Comparison of ENCODE assay signal across 17 mouse cellular contexts in genomic region chr9:109060898-109061295, GRCm38 (mm10). TPM values are rescaled to one million over a fixed set of nuclear protein-coding genes. Genes with fewer than 3 reads are reported as not detected.
DNase-seq lines count a peak whose midpoint lies in the region; ATAC-seq and TF ChIP-seq lines count a peak whose summit lies in the region.
"Had no signal": no experiment of that assay in that cellular context is flagged by ENCODE, and none has a peak within 500 bp of the region (broad histone marks: within the 10 kb centered on the region; RNA-seq: fewer than 3 reads in every experiment).

No protein-coding gene starts in this region.

- H3K4me2 ChIP-seq in forebrain, embryonic 11.5 days (ENCODE audit: low read depth, low read length, severe bottlenecking) = no peak overlapping the region
- H3K4me2 ChIP-seq in forebrain, embryonic 13.5 days = no peak overlapping the region
- no peak overlapping the region for H3K4me2 ChIP-seq in myocyte (ENCODE audit: low read depth)
- H3K4me2 ChIP-seq: embryonic facial prominence, embryonic 13.5 days; embryonic facial prominence, embryonic 15.5 days had no signal

- no peak for ATAC-seq in forebrain, embryonic 11.5 days (replicated peaks; ENCODE audit: low FRiP score)
- no peak for ATAC-seq in forebrain, embryonic 13.5 days

- no peaks in the 10 kb centered on the region for H3K4me1 ChIP-seq in forebrain, embryonic 11.5 days (replicated peaks; ENCODE audit: control insufficient read depth, insufficient read depth, low read length)
- peaks cover 11% of the 10 kb centered on the region for H3K4me1 ChIP-seq in forebrain, embryonic 13.5 days

- H3K27me3 ChIP-seq in forebrain, embryonic 11.5 days (ENCODE audit: control insufficient read depth, insufficient read depth, low read length) = no peaks in the 10 kb centered on the region
- H3K27me3 ChIP-seq in forebrain, embryonic 13.5 days = no peaks in the 10 kb centered on the region
- H3K27me3 ChIP-seq in myocyte (ENCODE audit: control insufficient read depth, insufficient read depth, insufficient read length) = no peaks in the 10 kb centered on the region
- H3K27me3 ChIP-seq: embryonic facial prominence, embryonic 13.5 days; embryonic facial prominence, embryonic 15.5 days had no signal

- H3K4me3 ChIP-seq in forebrain, embryonic 11.5 days (ENCODE audit: low read depth, low read length) = no peak overlapping the region
- no peak overlapping the region for H3K4me3 ChIP-seq in forebrain, embryonic 13.5 days
- H3K4me3 ChIP-seq in myocyte = no peak overlapping the region
- H3K4me3 ChIP-seq: embryonic facial prominence, embryonic 13.5 days; embryonic facial prominence, embryonic 15.5 days; erythroblast, embryonic 14.5 days; forebrain, embryonic 10.5 days had no signal

- no peaks in the 10 kb centered on the region for H3K9me3 ChIP-seq in forebrain, embryonic 11.5 days (ENCODE audit: control insufficient read depth, low read length)
- no peaks in the 10 kb centered on the region for H3K9me3 ChIP-seq in forebrain, embryonic 13.5 days (replicated peaks)
- H3K9me3 ChIP-seq: embryonic facial prominence, embryonic 13.5 days; embryonic facial prominence, embryonic 15.5 days; forebrain, embryonic 10.5 days had no signal

- no peak overlapping the region for H3K9ac ChIP-seq in forebrain, embryonic 11.5 days (ENCODE audit: low read length)
- H3K9ac ChIP-seq in forebrain, embryonic 13.5 days = no peak overlapping the region
- H3K9ac ChIP-seq: embryonic facial prominence, embryonic 15.5 days had no signal

- WGBS in forebrain, embryonic 11.5 days = 91% methylated on average over 5 of the region's 5 CpGs
- WGBS in forebrain, embryonic 13.5 days = 93% methylated on average over 5 of the region's 5 CpGs

- no peak for TF ChIP-seq POLR2A in myocyte (IDR thresholded peaks at IDR 0.05; ENCODE audit: insufficient read length, low read depth)

- peak; percentile 30 for DNase-seq in forebrain, embryonic 11.5 days (ENCODE audit: low spot score)
- peak; percentile 6 for DNase-seq in kidney, postnatal 10 days
- no peak for DNase-seq in kidney, postnatal 36 days
- no peak for DNase-seq in urinary bladder, postnatal 10 days (ENCODE audit: low spot score)
- DNase-seq: adrenal gland, adult 2 months; adrenal gland, postnatal 10 days; adrenal gland, postnatal 25 days; cerebellum, adult 18-20 months; cerebellum, adult 8-10 months; cerebellum, postnatal 36 days; embryo, embryonic 11 days had no signal

- no peak overlapping the region for H3ac ChIP-seq in myocyte (ENCODE audit: control insufficient read depth, insufficient read length)

- peaks cover 6% of the 10 kb centered on the region; the same call in 1 of the 2 replicates for H3K36me3 ChIP-seq in forebrain, embryonic 11.5 days (ENCODE audit: control insufficient read depth, insufficient read depth, low read length)
- peaks cover 86% of the 10 kb centered on the region for H3K36me3 ChIP-seq in forebrain, embryonic 13.5 days (ENCODE audit: poor library complexity, severe bottlenecking)
- peaks cover 12% of the 10 kb centered on the region for H3K36me3 ChIP-seq in myocyte (ENCODE audit: control insufficient read depth, insufficient read depth)

- no peak overlapping the region for H3K27ac ChIP-seq in forebrain, embryonic 11.5 days (ENCODE audit: low read depth, low read length)
- no peak overlapping the region for H3K27ac ChIP-seq in forebrain, embryonic 13.5 days
- H3K27ac ChIP-seq: embryonic facial prominence, embryonic 15.5 days; forebrain, embryonic 10.5 days had no signal

- H3K79me2 ChIP-seq in myocyte (ENCODE audit: control insufficient read depth, insufficient read depth) = no peaks in the 10 kb centered on the region

TF ChIP-seq in myocyte, 11 proteins besides CTCF, POLR2A, EP300 and RAD21:
- no peak for TF ChIP-seq CEBPB (IDR thresholded peaks at IDR 0.05; ENCODE audit: insufficient read depth, poor library complexity, severe bottlenecking)
- TF ChIP-seq REST (IDR thresholded peaks at IDR 0.05; ENCODE audit: insufficient read depth, insufficient read length) = no peak
- TF ChIP-seq POLR2AphosphoS2 (IDR thresholded peaks at IDR 0.05; ENCODE audit: insufficient read length, low read depth) = peak; percentile 35
TF ChIP-seq in myocyte: peak in this region for 1.

RNA-seq across cellular contexts. Expression of gene Trex1, which starts 1.4 kb away (rescaled TPM):
- 5.9 and 8.2 TPM in 2 replicates for polyA plus RNA-seq in forebrain, embryonic 11.5 days (2014; fragmentation: Nextera tagmentation; extraction: Ambion mirVana)
- 9.3 and 13.0 TPM in 2 replicates for polyA plus RNA-seq in forebrain, embryonic 13.5 days (2015; fragmentation: Nextera tagmentation; extraction: Ambion mirVana)
- polyA plus RNA-seq in myocyte (2012; fragmentation: generic; extraction: Trizol) = 10.0 TPM

RNA-seq across cellular contexts. Expression of gene Atrip, which starts 13.0 kb away (rescaled TPM):
- polyA plus RNA-seq in forebrain, embryonic 11.5 days (2014; fragmentation: Nextera tagmentation; extraction: Ambion mirVana) = 28.1 and 32.1 TPM in 2 replicates
- 31.4 and 31.5 TPM in 2 replicates for polyA plus RNA-seq in forebrain, embryonic 13.5 days (2015; fragmentation: Nextera tagmentation; extraction: Ambion mirVana)
- polyA plus RNA-seq in myocyte (2012; fragmentation: generic; extraction: Trizol) = 9.6 TPM

RNA-seq across cellular contexts. Expression of gene Ccdc51, which starts 21.4 kb away (rescaled TPM):
- 13.2 and 17.4 TPM in 2 replicates for polyA plus RNA-seq in forebrain, embryonic 11.5 days (2014; fragmentation: Nextera tagmentation; extraction: Ambion mirVana)
- polyA plus RNA-seq in forebrain, embryonic 13.5 days (2015; fragmentation: Nextera tagmentation; extraction: Ambion mirVana) = 17.9 and 18.9 TPM in 2 replicates
- 13.8 TPM for polyA plus RNA-seq in myocyte (2012; fragmentation: generic; extraction: Trizol)

RNA-seq across cellular contexts. Expression of gene Tma7, which starts 21.5 kb away (rescaled TPM):
- 671 and 746 TPM in 2 replicates for polyA plus RNA-seq in forebrain, embryonic 11.5 days (2014; fragmentation: Nextera tagmentation; extraction: Ambion mirVana)
- polyA plus RNA-seq in forebrain, embryonic 13.5 days (2015; fragmentation: Nextera tagmentation; extraction: Ambion mirVana) = 693 and 750 TPM in 2 replicates
- polyA plus RNA-seq in myocyte (2012; fragmentation: generic; extraction: Trizol) = 271 TPM

RNA-seq across cellular contexts. Expression of gene Shisa5, which starts 22.5 kb away (rescaled TPM):
- 30.4 and 33.9 TPM in 2 replicates for polyA plus RNA-seq in forebrain, embryonic 11.5 days (2014; fragmentation: Nextera tagmentation; extraction: Ambion mirVana)
- polyA plus RNA-seq in forebrain, embryonic 13.5 days (2015; fragmentation: Nextera tagmentation; extraction: Ambion mirVana) = 33.6 and 35.1 TPM in 2 replicates
- polyA plus RNA-seq in myocyte (2012; fragmentation: generic; extraction: Trizol) = 82.8 TPM

Comparison
In these comparisons a context has a peak if more than half of its experiments do, and no peak if none do; other contexts are left out.
1. DNase-seq: peak in forebrain, embryonic 11.5 days (single experiment) and kidney, postnatal 10 days (single experiment); none in kidney, postnatal 36 days (0 of 2) and urinary bladder, postnatal 10 days (single experiment).